Mouse (Mus musculus) cerebellum, adult 9-10 months (tissue): ENCODE results near the gene Adora2a.
"Not testable (repeated sequence)": the region's sequence is repeated elsewhere in the genome, so short reads cannot be mapped to it uniquely, and the experiment has no call there.

Experiments used
- DNase-seq: peaks from one replicate; pipeline ENCODE4 v3.0.0; 2022

Gene Adora2a

GRCm38 (mm10) chr10:75352541-75352940 is 35.9 kb downstream of the Adora2a start:
- no peak for DNase-seq

GRCm38 (mm10) chr10:75353838-75354241 is 37.2 kb downstream of the Adora2a start:
- not testable (repeated sequence) for DNase-seq

GRCm38 (mm10) chr10:75355341-75355740 is 38.7 kb downstream of the Adora2a start:
- DNase-seq: no peak

GRCm38 (mm10) chr10:75364214-75364690 is 47.6 kb downstream of the Adora2a start:
- DNase-seq: peak; percentile 24

GRCm38 (mm10) chr10:75364796-75365195 is 48.1 kb downstream of the Adora2a start:
- no peak for DNase-seq

- no peak for DNase-seq
Observed at GRCm38 (mm10) chr10:75365231-75365633, 48.6 kb downstream of the Adora2a start.

GRCm38 (mm10) chr10:75373655-75374351 is 57.1 kb downstream of the Adora2a start:
- DNase-seq: peak; percentile 22

GRCm38 (mm10) chr10:75378688-75379087 is 62.0 kb downstream of the Adora2a start:
- DNase-seq: no peak
